Mouse (Mus musculus) limb, embryonic 10.5 days (tissue): ENCODE measurements around the gene Snx1. TPM values are rescaled to one million over a fixed set of nuclear protein-coding genes. Genes with fewer than 3 reads are reported as not detected.

Source experiments
- DNase-seq: peaks from one replicate; pipeline ENCODE4 v3.0.0-alpha.2; 2017; ENCODE audit warnings: low spot score
- H3K27ac ChIP-seq: fragments of 300-500 bp; sonication (generic); 2 replicates; pipeline ENCODE4 v1.5.1; 2016; ENCODE audit warnings: mild to moderate bottlenecking
- H3K27me3 ChIP-seq: fragments of 300-500 bp; sonication (generic); 2 replicates; pipeline ENCODE4 v1.6.1; 2016; ENCODE audit warnings: low read depth, mild to moderate bottlenecking; ENCODE audit not compliant: poor library complexity, severe bottlenecking
- H3K36me3 ChIP-seq: fragments of 300-500 bp; sonication (generic); 2 replicates; pipeline ENCODE4 v1.6.1; 2016; ENCODE audit warnings: mild to moderate bottlenecking, moderate library complexity
- H3K4me1 ChIP-seq: fragments of 300-500 bp; sonication (generic); 2 replicates; pipeline ENCODE4 v1.6.1; 2016
- H3K4me3 ChIP-seq: fragments of 300-500 bp; sonication (generic); 2 replicates; pipeline ENCODE4 v1.5.1; 2016; ENCODE audit warnings: mild to moderate bottlenecking, moderate library complexity
- H3K9me3 ChIP-seq: fragments of 300-500 bp; sonication (generic); replicated peaks from 2 replicates; pipeline ENCODE4 v1.6.1; 2016; ENCODE audit warnings: mild to moderate bottlenecking
- WGBS: fragments of 180-500 bp; shearing (Covaris S2); methylation state at CpG from one replicate; pipeline ENCODE4 v1.1.7; 2016; 5-methylcytosine and 5-hydroxymethylcytosine counted together
- polyA plus RNA-seq: library from polyadenylated mRNA; unstranded; fragments of >200 nt; fragmentation: Nextera tagmentation; extraction: Ambion mirVana; gene quantifications from 2 replicates; pipeline ENCODE4 v1.2.1, GENCODE M21; 2016

Gene Snx1
- polyA plus RNA-seq, 1 experiment from 2014 or later: 122 TPM

DNA sequence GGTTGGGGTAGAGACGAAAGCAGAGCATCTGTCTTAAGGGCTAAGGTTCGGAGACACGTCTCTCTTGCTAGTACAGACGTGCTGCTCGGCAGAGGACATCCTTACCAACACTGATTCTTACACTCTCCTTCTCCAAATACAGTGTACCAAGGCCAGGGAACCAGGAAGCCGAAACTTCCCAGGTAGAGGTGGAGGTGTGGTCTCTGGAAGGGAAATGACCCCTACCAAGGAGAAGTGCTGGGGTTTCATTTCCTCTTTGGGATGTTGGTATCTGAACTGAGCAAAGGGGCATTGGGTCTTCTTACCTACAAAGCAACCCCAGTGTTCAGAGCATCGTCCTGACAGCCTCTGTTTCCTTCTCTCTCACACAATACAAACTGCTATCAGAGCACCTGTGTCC is 53.6 kb downstream of the Snx1 start:
- H3K9me3 ChIP-seq: no peaks in the 10 kb centered on the region
- H3K36me3 ChIP-seq: peaks cover 2% of the 10 kb centered on the region; the same call in 1 of the 2 replicates
- no peak overlapping the region for H3K4me3 ChIP-seq
- 86% methylated on average over 7 of the region's 7 CpGs for WGBS
- peaks cover 31% of the 10 kb centered on the region for H3K27me3 ChIP-seq
- peaks cover 19% of the 10 kb centered on the region for H3K4me1 ChIP-seq
- H3K27ac ChIP-seq: no peak overlapping the region
- no peak for DNase-seq

DNA sequence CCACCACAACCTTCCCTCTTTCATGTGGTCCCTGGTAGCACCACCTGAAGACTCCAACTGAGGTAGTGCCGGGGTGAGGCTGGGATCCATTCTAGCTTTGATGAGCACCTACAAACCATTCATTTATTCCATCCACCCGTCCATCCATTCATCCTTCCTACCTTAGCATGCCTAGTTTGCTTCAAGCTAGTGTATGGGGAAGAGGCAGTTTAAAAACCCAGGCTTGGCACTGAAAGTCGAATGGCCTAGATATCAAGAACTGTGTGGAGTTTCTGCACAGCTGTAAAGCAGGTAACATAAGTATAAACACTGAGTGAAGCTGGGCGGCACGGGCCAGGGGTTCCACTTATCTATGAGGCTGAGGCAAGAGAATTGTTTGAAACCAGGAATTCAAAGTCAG is 56.2 kb downstream of the Snx1 start:
- no peak for DNase-seq
- H3K27me3 ChIP-seq: peaks cover 49% of the 10 kb centered on the region
- H3K36me3 ChIP-seq: peaks cover 28% of the 10 kb centered on the region
- 90% methylated on average over 5 of the region's 5 CpGs for WGBS
- peak overlapping the region; percentile 64; the same call in 1 of the 2 replicates for H3K4me3 ChIP-seq
- peaks cover 21% of the 10 kb centered on the region for H3K4me1 ChIP-seq
- no peaks in the 10 kb centered on the region for H3K9me3 ChIP-seq
- H3K27ac ChIP-seq: no peak overlapping the region; the same call in 1 of the 2 replicates

DNA sequence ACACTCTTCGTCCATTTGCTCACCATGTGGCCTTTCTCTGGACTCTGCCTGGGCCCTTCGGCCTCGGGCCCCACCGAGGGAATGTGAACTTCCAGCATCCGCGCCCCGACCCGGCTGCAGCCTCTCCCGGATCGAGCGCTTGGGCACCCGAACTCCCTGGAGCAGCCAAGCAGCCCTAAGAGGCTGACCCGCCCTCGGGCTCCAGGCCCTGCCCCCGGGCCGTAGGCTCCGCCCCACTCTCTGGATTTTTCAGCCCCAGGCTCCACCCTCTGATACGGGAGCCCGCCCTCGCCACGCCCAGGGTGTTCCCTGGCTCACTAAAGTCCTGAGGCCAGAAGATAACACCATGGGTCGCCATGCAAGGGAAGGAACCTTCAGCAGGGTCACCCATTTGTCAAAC is 56.8 kb downstream of the Snx1 start, which contains the start of gene Snx22:
Snx22 (minus strand) TSS at position 137 of the 400 bp plus-strand sequence.
- WGBS: under 1% methylated on average over 22 of the region's 22 CpGs
- Histone ChIP-seq H3K4me1 (peaks cover 21% of the 10 kb centered on the region), H3K27ac (peak within 1 kb of the TSS; percentile 74), H3K4me3 (peak within 1 kb of the TSS; percentile 64), H3K9me3 (no peaks in the 10 kb centered on the region), H3K27me3 (peaks cover 49% of the 10 kb centered on the region), H3K36me3 (peaks cover 31% of the 10 kb centered on the region)
- peak; percentile 84 for DNase-seq

GRCm38 (mm10) chr9:66068971-66069391 is 57.4 kb downstream of the Snx1 start:
- H3K4me3 ChIP-seq: peak overlapping the region; percentile 64
- H3K27ac ChIP-seq: peak overlapping the region; percentile 74
- peak; percentile 59 for DNase-seq
- no peaks in the 10 kb centered on the region for H3K9me3 ChIP-seq
- peaks cover 49% of the 10 kb centered on the region for H3K27me3 ChIP-seq
- peaks cover 21% of the 10 kb centered on the region for H3K4me1 ChIP-seq
- H3K36me3 ChIP-seq: peaks cover 37% of the 10 kb centered on the region
- WGBS: under 1% methylated on average over 30 of the region's 30 CpGs

DNA sequence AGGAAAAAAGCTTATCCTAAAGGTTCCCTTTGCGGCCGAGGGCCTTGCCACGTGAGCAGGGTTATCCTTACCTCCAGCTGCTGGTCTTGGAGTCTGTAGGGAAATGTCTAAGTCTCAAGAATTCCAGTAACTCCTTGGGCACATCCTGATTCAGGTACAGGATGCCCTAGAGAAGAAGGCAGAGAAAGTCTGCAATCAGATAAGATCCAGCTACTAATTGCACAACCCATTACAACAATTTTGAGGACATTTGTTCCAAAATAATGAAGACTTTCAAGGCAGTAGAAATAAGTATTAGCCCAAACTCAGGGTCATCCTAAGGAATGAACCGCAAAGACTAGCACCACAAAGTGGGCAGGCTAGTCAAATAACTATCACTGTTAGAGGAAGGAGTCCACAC is 58.3 kb downstream of the Snx1 start:
- WGBS: 65% methylated on average over 4 of the region's 4 CpGs
- Histone ChIP-seq H3K4me3 (no peak overlapping the region), H3K27ac (no peak overlapping the region)

GRCm38 (mm10) chr9:66067542-66067941 is 58.8 kb downstream of the Snx1 start:
- no peak overlapping the region for H3K4me3 ChIP-seq
- DNase-seq: peak; percentile 48
- no peaks in the 10 kb centered on the region for H3K9me3 ChIP-seq
- peaks cover 49% of the 10 kb centered on the region for H3K27me3 ChIP-seq
- H3K36me3 ChIP-seq: peaks cover 51% of the 10 kb centered on the region
- no peak overlapping the region for H3K27ac ChIP-seq
- peaks cover 21% of the 10 kb centered on the region for H3K4me1 ChIP-seq
- 15% methylated on average over 5 of the region's 5 CpGs for WGBS

More for the DNA sequence above, 58.3 kb downstream of the Snx1 start:
- peaks cover 21% of the 10 kb centered on the region for H3K4me1 ChIP-seq
- no peak for DNase-seq
- no peaks in the 10 kb centered on the region for H3K9me3 ChIP-seq
- H3K27me3 ChIP-seq: peaks cover 49% of the 10 kb centered on the region
- H3K36me3 ChIP-seq: peaks cover 46% of the 10 kb centered on the region

- peaks cover 21% of the 10 kb centered on the region for H3K4me1 ChIP-seq
- no peak overlapping the region for H3K4me3 ChIP-seq
- H3K9me3 ChIP-seq: no peaks in the 10 kb centered on the region
- no peak overlapping the region for H3K27ac ChIP-seq
- H3K27me3 ChIP-seq: peaks cover 49% of the 10 kb centered on the region
- WGBS: 85% methylated on average over 3 of the region's 3 CpGs
- DNase-seq: no peak
- peaks cover 58% of the 10 kb centered on the region for H3K36me3 ChIP-seq
Measured at GRCm38 (mm10) chr9:66066791-66067190, 59.6 kb downstream of the Snx1 start.

- peaks cover 33% of the 10 kb centered on the region for H3K27me3 ChIP-seq
- 98% methylated on average over 11 of the region's 11 CpGs for WGBS
- no peak overlapping the region for H3K27ac ChIP-seq
- peaks cover 62% of the 10 kb centered on the region for H3K36me3 ChIP-seq
- no peaks in the 10 kb centered on the region for H3K9me3 ChIP-seq
- peaks cover 27% of the 10 kb centered on the region for H3K4me1 ChIP-seq
- peak; percentile 24 for DNase-seq
- no peak overlapping the region for H3K4me3 ChIP-seq
Measured at GRCm38 (mm10) chr9:66064316-66064715, 62.1 kb downstream of the Snx1 start.

DNA sequence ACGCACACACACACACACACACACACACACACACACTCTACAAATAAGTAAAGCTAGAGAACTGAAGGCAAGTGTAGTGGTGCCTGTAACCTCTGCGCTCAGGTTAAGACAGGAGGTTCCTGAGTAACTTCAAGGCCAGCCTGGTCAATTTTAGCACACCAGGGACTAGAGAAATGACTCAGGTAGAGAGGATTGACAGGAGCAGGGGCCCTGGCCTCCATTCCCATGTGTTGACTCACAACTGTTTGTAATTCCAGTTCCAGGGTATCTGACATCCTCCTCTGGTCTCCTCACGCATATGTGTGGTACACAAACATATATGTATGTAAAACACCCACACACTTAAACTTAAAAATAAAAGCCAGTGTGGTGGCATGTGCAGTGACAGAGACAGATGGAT is 62.9 kb downstream of the Snx1 start:
- peaks cover 26% of the 10 kb centered on the region for H3K4me1 ChIP-seq
- no peak overlapping the region for H3K4me3 ChIP-seq
- H3K36me3 ChIP-seq: peaks cover 62% of the 10 kb centered on the region
- peaks cover 25% of the 10 kb centered on the region for H3K27me3 ChIP-seq
- 90% methylated on average over 3 of the region's 3 CpGs for WGBS
- no peak overlapping the region for H3K27ac ChIP-seq
- H3K9me3 ChIP-seq: no peaks in the 10 kb centered on the region
- no peak for DNase-seq

DNA sequence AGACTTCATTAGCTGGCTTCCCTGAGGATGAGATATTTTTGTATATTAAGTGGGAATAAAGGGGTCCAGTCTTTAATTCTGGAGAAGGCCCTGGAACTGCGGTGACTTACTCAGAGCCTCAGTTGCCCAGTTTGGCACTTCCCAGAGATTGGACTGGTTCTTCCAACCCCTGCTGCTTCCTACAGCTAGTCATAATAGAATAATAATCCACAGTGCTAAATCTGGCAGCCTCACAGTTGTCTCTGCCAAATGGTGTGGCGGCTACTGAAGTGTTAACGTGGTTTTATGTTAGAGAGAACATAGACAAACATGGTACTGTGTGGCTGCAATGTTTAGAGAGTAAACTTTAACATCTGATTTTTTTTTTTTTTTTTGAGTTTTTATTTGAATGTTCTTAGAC is 64.7 kb downstream of the Snx1 start:
- Histone ChIP-seq H3K27me3 (peaks cover 7% of the 10 kb centered on the region; the same call in 1 of the 2 replicates), H3K9me3 (no peaks in the 10 kb centered on the region), H3K4me1 (peaks cover 22% of the 10 kb centered on the region), H3K27ac (0 out of 2 replicates have a peak overlapping the region, but pooled peaks have one; percentile 95), H3K4me3 (peak overlapping the region; percentile 89), H3K36me3 (peaks cover 50% of the 10 kb centered on the region)
- WGBS: 92% methylated on average over 3 of the region's 3 CpGs
- DNase-seq: no peak

DNA sequence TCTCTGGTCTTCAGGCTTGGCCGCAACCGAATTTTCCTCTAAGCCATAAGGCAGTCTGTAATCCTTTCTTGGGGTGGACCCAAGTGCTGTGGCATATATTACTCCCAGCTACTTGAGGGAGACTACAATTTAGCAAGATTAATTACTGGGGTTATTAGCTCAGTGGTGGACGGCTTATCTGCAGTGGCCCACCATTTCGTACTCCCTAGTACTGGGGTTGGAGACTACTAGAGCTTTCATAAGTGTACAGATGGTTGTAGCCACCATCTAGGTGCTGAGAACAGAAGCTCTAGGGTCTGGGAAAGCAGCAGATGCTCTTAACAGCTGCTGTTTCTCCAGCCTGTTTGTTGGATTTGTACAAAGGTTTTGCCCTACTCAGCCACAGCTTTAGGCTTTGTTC is 65.4 kb downstream of the Snx1 start:
- peak overlapping the region; percentile 95 for H3K27ac ChIP-seq
- WGBS: 37% methylated on average over 4 of the region's 4 CpGs

GRCm38 (mm10) chr9:66060308-66060647 is 66.1 kb downstream of the Snx1 start:
- no peak for DNase-seq
- no peaks in the 10 kb centered on the region for H3K9me3 ChIP-seq
- WGBS: under 1% methylated on average over 20 of the region's 20 CpGs
- peaks cover 22% of the 10 kb centered on the region for H3K4me1 ChIP-seq
- peak overlapping the region; percentile 95 for H3K27ac ChIP-seq
- H3K4me3 ChIP-seq: peak overlapping the region; percentile 89
- peaks cover 36% of the 10 kb centered on the region for H3K36me3 ChIP-seq
- no peaks in the 10 kb centered on the region for H3K27me3 ChIP-seq

More for the DNA sequence above, 65.4 kb downstream of the Snx1 start:
- no peak for DNase-seq
- Histone ChIP-seq H3K9me3 (no peaks in the 10 kb centered on the region), H3K36me3 (peaks cover 43% of the 10 kb centered on the region), H3K4me3 (peak overlapping the region; percentile 89), H3K27me3 (peaks cover under 1% of the 10 kb centered on the region; the same call in 1 of the 2 replicates), H3K4me1 (peaks cover 22% of the 10 kb centered on the region)

- Histone ChIP-seq H3K27ac (peak within 1 kb of the TSS; percentile 95), H3K36me3 (peaks cover 32% of the 10 kb centered on the region)
- 2% methylated on average over 51 of the region's 51 CpGs for WGBS
Measured at GRCm38 (mm10) chr9:66059583-66060307, 66.6 kb downstream of the Snx1 start, which contains the start of gene Ppib. Ppib (plus strand) TSS chr9:66060222.

More at GRCm38 (mm10) chr9:66059583-66060307, 66.6 kb downstream of the Snx1 start, which contains the start of gene Ppib:
- DNase-seq: peak; percentile 99
- Histone ChIP-seq H3K4me3 (peak within 1 kb of the TSS; percentile 89), H3K27me3 (no peaks in the 10 kb centered on the region), H3K9me3 (no peaks in the 10 kb centered on the region), H3K4me1 (peaks cover 22% of the 10 kb centered on the region)
